Mouse (Mus musculus): ENCODE results near the gene Ifit1bl2. TPM values are rescaled to one million over a fixed set of nuclear protein-coding genes. Genes with fewer than 3 reads are reported as not detected.

Gene Ifit1bl2
- polyA plus RNA-seq, 2 experiments: 0.18 to 0.37 TPM

- no peaks in the 10 kb centered on the region for H3K4me1 ChIP-seq (ENCODE audit: control insufficient read depth, insufficient read depth, low read length)
- no peaks in the 10 kb centered on the region for H3K27me3 ChIP-seq (ENCODE audit: control insufficient read depth, insufficient read depth, low read length)
- no peak for DNase-seq (ENCODE audit: low spot score)
- H3K27ac ChIP-seq (replicated peaks; ENCODE audit: low read depth, low read length): no peak overlapping the region
- H3K9ac ChIP-seq (ENCODE audit: low read depth, low read length, severe bottlenecking): no peak overlapping the region
- H3K4me3 ChIP-seq (replicated peaks; ENCODE audit: low read length): no peak overlapping the region
- no peak for TF ChIP-seq POLR2A (IDR thresholded peaks at IDR 0.05; ENCODE audit: borderline replicate concordance, extremely low read depth, insufficient read depth, insufficient read length)
- H3K36me3 ChIP-seq (ENCODE audit: control insufficient read depth, insufficient read depth, low read length): no peaks in the 10 kb centered on the region
- H3K9me3 ChIP-seq (ENCODE audit: control insufficient read depth, low read length): no peaks in the 10 kb centered on the region
- ATAC-seq (ENCODE audit: low FRiP score, low read depth): no peak
- 73% methylated on average over 1 of the region's 1 CpGs for WGBS
- no peak overlapping the region for H3K4me2 ChIP-seq (replicated peaks; ENCODE audit: low read depth, low read length, severe bottlenecking)
Measured at GRCm38 (mm10) chr19:34577121-34577520, 63.4 kb downstream of the Ifit1bl2 start.

- no peak for ATAC-seq (ENCODE audit: low FRiP score, low read depth)
- Histone ChIP-seq H3K27me3 (ENCODE audit: control insufficient read depth, insufficient read depth, low read length) (no peaks in the 10 kb centered on the region), H3K4me2 (replicated peaks; ENCODE audit: low read depth, low read length, severe bottlenecking) (no peak overlapping the region), H3K4me3 (replicated peaks; ENCODE audit: low read length) (no peak overlapping the region), H3K9ac (ENCODE audit: low read depth, low read length, severe bottlenecking) (no peak overlapping the region), H3K27ac (replicated peaks; ENCODE audit: low read depth, low read length) (no peak overlapping the region), H3K4me1 (ENCODE audit: control insufficient read depth, insufficient read depth, low read length) (no peaks in the 10 kb centered on the region; the same call in 1 of the 2 replicates), H3K9me3 (ENCODE audit: control insufficient read depth, low read length) (no peaks in the 10 kb centered on the region), H3K36me3 (ENCODE audit: control insufficient read depth, insufficient read depth, low read length) (no peaks in the 10 kb centered on the region)
- no peak for TF ChIP-seq POLR2A (IDR thresholded peaks at IDR 0.05; ENCODE audit: borderline replicate concordance, extremely low read depth, insufficient read depth, insufficient read length)
- 91% methylated on average over 5 of the region's 5 CpGs for WGBS
- DNase-seq (ENCODE audit: low spot score): no peak
Measured at GRCm38 (mm10) chr19:34573650-34574049, 66.9 kb downstream of the Ifit1bl2 start.

- Histone ChIP-seq H3K9ac (ENCODE audit: low read depth, low read length, severe bottlenecking) (no peak overlapping the region), H3K4me1 (ENCODE audit: control insufficient read depth, insufficient read depth, low read length) (no peaks in the 10 kb centered on the region; the same call in 1 of the 2 replicates), H3K9me3 (ENCODE audit: control insufficient read depth, low read length) (no peaks in the 10 kb centered on the region), H3K4me3 (replicated peaks; ENCODE audit: low read length) (no peak overlapping the region), H3K4me2 (replicated peaks; ENCODE audit: low read depth, low read length, severe bottlenecking) (no peak overlapping the region), H3K36me3 (ENCODE audit: control insufficient read depth, insufficient read depth, low read length) (no peaks in the 10 kb centered on the region), H3K27me3 (ENCODE audit: control insufficient read depth, insufficient read depth, low read length) (no peaks in the 10 kb centered on the region), H3K27ac (replicated peaks; ENCODE audit: low read depth, low read length) (no peak overlapping the region)
- ATAC-seq (ENCODE audit: low FRiP score, low read depth): no peak
- WGBS: 66% methylated on average over 1 of the region's 1 CpGs
- no peak for DNase-seq (ENCODE audit: low spot score)
- TF ChIP-seq POLR2A (IDR thresholded peaks at IDR 0.05; ENCODE audit: borderline replicate concordance, extremely low read depth, insufficient read depth, insufficient read length): no peak
Measured at GRCm38 (mm10) chr19:34571080-34571479, 69.5 kb downstream of the Ifit1bl2 start.

- Histone ChIP-seq H3K4me2 (replicated peaks; ENCODE audit: low read depth, low read length, severe bottlenecking) (no peak overlapping the region), H3K9me3 (ENCODE audit: control insufficient read depth, low read length) (no peaks in the 10 kb centered on the region), H3K27ac (replicated peaks; ENCODE audit: low read depth, low read length) (no peak overlapping the region), H3K4me3 (replicated peaks; ENCODE audit: low read length) (no peak overlapping the region), H3K27me3 (ENCODE audit: control insufficient read depth, insufficient read depth, low read length) (no peaks in the 10 kb centered on the region), H3K4me1 (ENCODE audit: control insufficient read depth, insufficient read depth, low read length) (no peaks in the 10 kb centered on the region; the same call in 1 of the 2 replicates), H3K36me3 (ENCODE audit: control insufficient read depth, insufficient read depth, low read length) (no peaks in the 10 kb centered on the region), H3K9ac (ENCODE audit: low read depth, low read length, severe bottlenecking) (no peak overlapping the region)
- no peak for DNase-seq (ENCODE audit: low spot score)
- TF ChIP-seq POLR2A (IDR thresholded peaks at IDR 0.05; ENCODE audit: borderline replicate concordance, extremely low read depth, insufficient read depth, insufficient read length): no peak
- ATAC-seq (ENCODE audit: low FRiP score, low read depth): no peak
- 54% methylated on average over 4 of the region's 4 CpGs for WGBS
Measured at GRCm38 (mm10) chr19:34569896-34570476, 70.6 kb downstream of the Ifit1bl2 start.

GRCm38 (mm10) chr19:34568988-34569895, 71.3 kb downstream of the Ifit1bl2 start:
- Histone ChIP-seq H3K4me3 (replicated peaks; ENCODE audit: low read length) (no peak overlapping the region), H3K4me1 (ENCODE audit: control insufficient read depth, insufficient read depth, low read length) (no peaks in the 10 kb centered on the region; the same call in 1 of the 2 replicates), H3K9ac (ENCODE audit: low read depth, low read length, severe bottlenecking) (no peak overlapping the region), H3K27ac (replicated peaks; ENCODE audit: low read depth, low read length) (no peak overlapping the region), H3K27me3 (ENCODE audit: control insufficient read depth, insufficient read depth, low read length) (no peaks in the 10 kb centered on the region), H3K4me2 (replicated peaks; ENCODE audit: low read depth, low read length, severe bottlenecking) (no peak overlapping the region), H3K36me3 (ENCODE audit: control insufficient read depth, insufficient read depth, low read length) (no peaks in the 10 kb centered on the region), H3K9me3 (ENCODE audit: control insufficient read depth, low read length) (no peaks in the 10 kb centered on the region)
- DNase-seq (ENCODE audit: low spot score) (no peak), ATAC-seq (ENCODE audit: low FRiP score, low read depth) (no peak)
- 46% methylated on average over 7 of the region's 7 CpGs for WGBS
- TF ChIP-seq POLR2A (IDR thresholded peaks at IDR 0.05; ENCODE audit: borderline replicate concordance, extremely low read depth, insufficient read depth, insufficient read length): no peak

Other genes starting within 250 kb of the Ifit1bl2 start
- gene Ch25h, start 165.6 kb downstream of the Ifit1bl2 start, polyA plus RNA-seq (2012; rRNA removed): 42.0 and 51.6 TPM in 2 replicates
- 29.3 and 31.3 TPM in 2 replicates for gene Ch25h, start 165.6 kb downstream of the Ifit1bl2 start, polyA plus RNA-seq (2014; fragmentation: Nextera tagmentation; extraction: Ambion mirVana)
- 40.9 and 45.1 TPM in 2 replicates for gene Lipa, start 113.3 kb downstream of the Ifit1bl2 start, polyA plus RNA-seq (2012; rRNA removed)
- 55.0 and 57.1 TPM in 2 replicates for gene Lipa, start 113.3 kb downstream of the Ifit1bl2 start, polyA plus RNA-seq (2014; fragmentation: Nextera tagmentation; extraction: Ambion mirVana)
- gene Ifit2, start 90.0 kb downstream of the Ifit1bl2 start, polyA plus RNA-seq (2012; rRNA removed): 5.2 and 5.3 TPM in 2 replicates
- gene Ifit2, start 90.0 kb downstream of the Ifit1bl2 start, polyA plus RNA-seq (2014; fragmentation: Nextera tagmentation; extraction: Ambion mirVana): 13.4 and 13.5 TPM in 2 replicates
- gene Ifit3, start 57.2 kb downstream of the Ifit1bl2 start, polyA plus RNA-seq (2012; rRNA removed): 0.73 and 1.2 TPM in 2 replicates
- 0.95 and 2.0 TPM in 2 replicates for gene Ifit3, start 57.2 kb downstream of the Ifit1bl2 start, polyA plus RNA-seq (2014; fragmentation: Nextera tagmentation; extraction: Ambion mirVana)
- gene Ifit1bl1, start 38.8 kb downstream of the Ifit1bl2 start, polyA plus RNA-seq (2012; rRNA removed): 0.31 and 0.36 TPM in 2 replicates
- 0.43 and 0.51 TPM in 2 replicates for gene Ifit1bl1, start 38.8 kb downstream of the Ifit1bl2 start, polyA plus RNA-seq (2014; fragmentation: Nextera tagmentation; extraction: Ambion mirVana)
- gene Ifit3b, start 32.8 kb downstream of the Ifit1bl2 start, polyA plus RNA-seq (2012; rRNA removed): 0.04 and 0.20 TPM in 2 replicates
- 0.18 TPM in 1 of 2 replicates, not detected in the other for gene Ifit3b, start 32.8 kb downstream of the Ifit1bl2 start, polyA plus RNA-seq (2014; fragmentation: Nextera tagmentation; extraction: Ambion mirVana)
- 0.28 and 0.49 TPM in 2 replicates for gene Ifit1, start 128 bp upstream of the Ifit1bl2 start, polyA plus RNA-seq (2012; rRNA removed)
- 0.72 and 0.98 TPM in 2 replicates for gene Ifit1, start 128 bp upstream of the Ifit1bl2 start, polyA plus RNA-seq (2014; fragmentation: Nextera tagmentation; extraction: Ambion mirVana)
- gene Slc16a12, start 106.5 kb upstream of the Ifit1bl2 start, polyA plus RNA-seq (2012; rRNA removed): 0.45 and 0.73 TPM in 2 replicates
- gene Slc16a12, start 106.5 kb upstream of the Ifit1bl2 start, polyA plus RNA-seq (2014; fragmentation: Nextera tagmentation; extraction: Ambion mirVana): 0.66 and 1.3 TPM in 2 replicates
- 4.2 and 4.3 TPM in 2 replicates for gene Pank1, start 238.7 kb upstream of the Ifit1bl2 start, polyA plus RNA-seq (2012; rRNA removed)
- 8.0 and 8.7 TPM in 2 replicates for gene Pank1, start 238.7 kb upstream of the Ifit1bl2 start, polyA plus RNA-seq (2014; fragmentation: Nextera tagmentation; extraction: Ambion mirVana)

All from limb, embryonic 14.5 days (tissue).